Mouse (Mus musculus) bone marrow macrophage, adult 2 months (primary cell): ENCODE results near the gene Txnip.
A peak's percentile ranks its signal among the peaks of the same experiment; 100 is the strongest.

ENCODE experiments used
- CTCF ChIP-seq: IDR thresholded peaks from 2 replicates; pipeline ENCODE4 v1.5.1; 2012; ENCODE audit warnings: low read depth, mild to moderate bottlenecking, low read length, moderate library complexity
- POLR2A ChIP-seq: IDR thresholded peaks from 2 replicates; pipeline ENCODE4 v1.6.1; 2012; ENCODE audit warnings: mild to moderate bottlenecking, low read depth, low read length, borderline replicate concordance

- TF ChIP-seq CTCF: no peak
- peak; percentile 8; the same call in 1 of the 2 replicates for TF ChIP-seq POLR2A
Measured at GRCm38 (mm10) chr3:96576005-96576658, 18.4 kb downstream of the Txnip start.
